Mouse (Mus musculus) small intestine, adult 2 months (tissue): ENCODE results near the gene Adam17.

Source experiments
- CTCF ChIP-seq: fragments of 200-500 bp; IDR thresholded peaks from 2 replicates; pipeline ENCODE4 v1.5.1; 2012; ENCODE audit warnings: low read depth, mild to moderate bottlenecking, control low read depth, inconsistent platforms, low read length, moderate library complexity, mixed read lengths; ENCODE audit not compliant: insufficient replicate concordance, insufficient read length; ENCODE audit errors: extremely low read depth
- POLR2A ChIP-seq: fragments of 200-500 bp; IDR thresholded peaks from 2 replicates; pipeline ENCODE4 v1.6.1; 2012; ENCODE audit warnings: low read depth, mild to moderate bottlenecking, control low read depth, inconsistent platforms, low read length, moderate library complexity

DNA sequence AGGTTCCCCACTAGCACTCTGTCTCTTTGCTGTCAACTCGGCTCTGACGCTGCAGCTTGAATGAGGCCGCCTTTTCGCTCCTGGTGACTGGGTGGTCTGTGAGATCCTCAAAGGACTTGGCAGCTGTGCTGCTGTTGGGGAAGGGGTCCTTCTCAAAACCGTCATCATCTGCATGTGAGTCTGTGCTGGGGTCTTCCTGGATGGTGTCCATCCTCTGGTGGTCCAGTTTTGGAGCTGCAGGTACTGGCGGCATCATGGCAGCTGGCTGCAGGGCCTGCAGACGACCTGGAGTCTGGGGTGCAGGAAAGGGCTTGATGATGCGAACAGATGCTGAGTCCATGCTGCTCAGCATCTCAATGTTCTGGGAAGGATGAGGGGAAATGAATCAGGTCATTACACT, 48.2 kb downstream of the Adam17 start:
- TF ChIP-seq CTCF (no peak), POLR2A (no peak)
